Mouse (Mus musculus) thymus, postnatal 10 days (tissue): ENCODE results near the gene St3gal2.
"Not testable (repeated sequence)": the region's sequence is repeated elsewhere in the genome, so short reads cannot be mapped to it uniquely, and the experiment has no call there.

Source experiments
- DNase-seq, 2 experiments: peaks; one replicate each; pipeline ENCODE4 v3.0.0; 2021; ENCODE audit warnings: low spot score in 2 of 2

St3gal2 gene

DNA sequence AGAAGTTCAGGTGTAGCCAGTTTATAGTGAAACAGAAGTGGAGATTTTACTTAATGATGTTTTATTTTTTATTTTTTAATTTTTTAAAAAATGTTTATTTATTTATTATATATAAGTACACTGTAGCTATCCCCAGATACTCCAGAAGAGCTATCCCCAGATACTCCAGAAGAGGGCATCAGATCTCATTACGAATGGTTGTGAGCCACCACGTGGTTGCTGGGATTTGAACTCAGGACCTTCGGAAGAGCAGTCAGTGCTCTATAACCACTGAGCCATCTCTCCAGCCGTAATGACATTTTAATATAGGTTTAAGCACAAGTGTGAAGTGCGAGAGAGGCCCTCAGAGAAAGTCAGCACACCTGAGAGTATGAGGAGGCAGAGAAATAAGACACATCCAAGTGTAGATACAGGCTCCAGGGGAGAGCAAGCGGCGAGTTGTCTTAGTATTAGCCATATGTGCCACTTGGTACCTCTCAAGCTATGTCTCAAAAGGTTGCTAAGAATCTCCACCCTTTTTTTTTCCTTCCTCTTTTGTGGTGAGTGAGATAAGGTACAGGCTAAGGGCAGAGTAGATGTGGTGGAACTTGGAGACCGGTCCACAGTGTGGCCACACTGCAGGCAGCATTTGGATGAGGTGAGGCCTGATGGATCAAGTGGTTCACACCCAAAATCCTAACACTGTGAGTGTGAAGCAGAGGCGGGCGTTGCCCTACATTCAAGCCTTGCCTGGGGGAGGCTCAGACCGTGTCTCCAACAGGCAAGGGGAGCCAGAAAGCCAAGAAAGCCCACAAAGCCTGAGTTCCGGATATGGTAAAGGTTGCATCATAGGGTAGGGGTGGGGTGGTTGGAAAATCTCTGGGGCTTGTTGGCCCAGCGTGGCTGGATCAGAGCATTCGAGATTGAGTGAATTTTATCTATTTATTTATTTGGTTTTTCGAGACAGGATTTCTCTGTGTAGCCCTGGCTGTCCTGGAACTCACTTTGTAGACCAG, 7.8 kb upstream of the St3gal2 start:
- no peak for DNase-seq

DNA sequence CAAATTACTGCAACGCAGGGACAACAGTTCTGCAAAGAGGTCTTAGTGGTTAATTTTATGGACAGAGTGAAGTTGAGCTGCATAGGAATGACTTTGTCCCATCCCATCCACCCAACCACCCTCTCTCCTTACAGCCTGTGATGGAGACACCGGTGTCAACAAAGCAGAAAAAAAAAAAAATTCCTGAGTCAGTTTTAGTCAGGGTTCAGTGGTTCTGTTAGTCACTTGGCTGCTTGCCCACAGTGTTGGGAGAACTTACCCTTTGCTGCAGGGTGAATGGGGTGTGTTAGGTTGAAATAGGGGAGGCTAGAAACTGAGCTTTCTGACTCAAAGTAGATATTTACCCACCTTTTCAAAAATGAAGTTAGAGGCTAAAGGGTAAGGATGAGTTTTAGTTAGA, 2.3 kb upstream of the St3gal2 start:
- no peak for DNase-seq

DNA sequence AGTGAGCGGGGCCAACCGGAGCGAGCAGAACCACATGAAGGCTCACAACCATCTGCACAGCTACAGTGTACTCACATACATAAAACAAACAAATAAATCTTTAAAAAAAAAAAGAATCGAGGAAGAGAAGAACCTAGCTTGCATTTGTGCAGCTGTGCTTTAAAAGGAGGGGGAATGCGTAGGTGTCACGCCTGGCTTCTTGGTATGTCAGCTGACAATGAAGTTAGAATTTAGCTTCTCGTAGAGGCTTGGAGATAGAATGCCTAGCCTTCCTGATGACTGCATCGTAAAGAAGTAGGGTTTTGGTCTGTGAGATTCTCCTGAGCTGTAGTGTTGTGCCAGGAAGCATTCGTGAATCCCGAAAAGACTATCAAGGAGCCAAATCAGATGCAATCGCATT, 1.7 kb upstream of the St3gal2 start:
- no peak for DNase-seq

DNA sequence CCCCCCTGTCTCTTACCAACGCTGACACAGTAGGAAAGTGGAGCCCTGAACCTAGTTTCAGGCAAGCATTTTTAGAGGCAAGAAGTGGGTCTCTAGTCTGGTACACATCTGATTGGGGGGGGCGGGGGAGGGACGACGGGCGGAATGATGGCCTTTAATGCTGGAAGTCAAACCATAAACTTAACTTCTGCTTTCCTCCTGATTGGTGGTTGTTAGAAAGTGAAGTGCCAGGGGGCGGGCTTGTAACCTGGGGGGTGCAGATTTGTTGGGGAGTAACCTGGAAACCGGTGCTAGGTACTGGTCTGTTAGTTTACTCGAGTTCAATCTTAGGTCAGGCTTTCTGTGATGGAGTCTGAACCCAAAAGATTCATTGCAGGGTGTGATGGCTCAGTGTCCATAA, 1.3 kb upstream of the St3gal2 start:
- DNase-seq, result no peak

DNA sequence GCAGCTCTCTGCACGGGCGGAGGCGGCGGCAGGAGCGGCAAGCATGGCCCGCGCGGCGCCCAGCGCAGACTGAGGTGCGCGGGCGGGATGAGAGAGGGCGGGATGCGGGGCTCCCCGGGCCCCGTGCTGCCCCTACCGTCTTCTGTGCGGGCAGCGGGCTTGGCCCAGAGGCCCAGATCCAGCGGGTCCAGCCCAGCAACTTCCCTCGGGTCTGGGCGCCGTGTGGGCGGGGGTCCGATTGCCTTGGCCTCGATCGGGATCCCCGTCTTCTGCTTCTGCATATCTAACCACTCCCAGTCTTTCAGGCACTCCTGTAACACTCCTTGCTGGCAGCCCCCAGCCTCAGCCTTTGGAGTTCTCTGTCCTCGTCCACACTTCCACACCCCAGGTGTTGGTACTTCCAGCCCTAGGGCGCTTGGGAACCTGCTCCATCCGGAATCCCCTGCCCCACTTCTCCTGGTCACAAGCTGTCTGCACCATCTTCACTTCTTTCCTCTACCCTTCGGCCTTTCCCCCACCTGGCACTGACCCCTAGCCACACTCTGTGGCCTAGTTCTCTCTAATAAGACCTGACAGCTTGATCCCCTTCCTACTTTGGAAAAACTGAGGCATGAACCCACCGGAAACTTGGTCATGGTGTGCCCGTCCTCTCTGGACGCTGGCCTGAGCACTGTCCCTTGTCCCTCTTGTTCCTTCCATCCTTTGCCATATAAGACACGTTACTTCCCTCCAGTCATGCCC, 480 bp downstream of the St3gal2 start:
- peak in 1 of 2 experiments; percentile 42 for DNase-seq

DNA sequence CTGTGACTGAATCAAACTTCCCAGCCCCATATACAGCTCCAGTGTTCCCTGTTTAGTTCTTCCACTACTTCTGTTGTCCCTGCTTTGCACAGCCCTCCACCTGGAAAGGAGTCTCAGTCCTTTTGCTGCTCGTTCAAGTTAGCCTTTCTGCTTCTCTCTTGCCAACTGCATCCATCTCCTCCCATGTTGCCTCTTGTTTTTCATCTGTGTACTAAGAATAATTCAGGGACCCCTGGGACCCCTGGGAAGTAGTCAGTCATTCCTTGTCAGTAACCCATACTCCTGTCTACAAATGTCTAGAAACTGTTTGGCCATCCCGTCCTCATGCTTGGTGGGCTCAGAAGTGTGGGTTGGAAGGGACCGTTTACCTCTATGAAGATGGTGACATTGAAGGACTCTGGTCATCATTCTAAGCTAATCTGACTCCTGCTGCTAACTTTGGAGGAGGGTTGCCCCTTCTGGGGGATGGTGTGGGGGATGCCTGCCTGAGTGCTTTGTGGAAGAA, 1.1 kb downstream of the St3gal2 start:
- DNase-seq, result no peak

DNA sequence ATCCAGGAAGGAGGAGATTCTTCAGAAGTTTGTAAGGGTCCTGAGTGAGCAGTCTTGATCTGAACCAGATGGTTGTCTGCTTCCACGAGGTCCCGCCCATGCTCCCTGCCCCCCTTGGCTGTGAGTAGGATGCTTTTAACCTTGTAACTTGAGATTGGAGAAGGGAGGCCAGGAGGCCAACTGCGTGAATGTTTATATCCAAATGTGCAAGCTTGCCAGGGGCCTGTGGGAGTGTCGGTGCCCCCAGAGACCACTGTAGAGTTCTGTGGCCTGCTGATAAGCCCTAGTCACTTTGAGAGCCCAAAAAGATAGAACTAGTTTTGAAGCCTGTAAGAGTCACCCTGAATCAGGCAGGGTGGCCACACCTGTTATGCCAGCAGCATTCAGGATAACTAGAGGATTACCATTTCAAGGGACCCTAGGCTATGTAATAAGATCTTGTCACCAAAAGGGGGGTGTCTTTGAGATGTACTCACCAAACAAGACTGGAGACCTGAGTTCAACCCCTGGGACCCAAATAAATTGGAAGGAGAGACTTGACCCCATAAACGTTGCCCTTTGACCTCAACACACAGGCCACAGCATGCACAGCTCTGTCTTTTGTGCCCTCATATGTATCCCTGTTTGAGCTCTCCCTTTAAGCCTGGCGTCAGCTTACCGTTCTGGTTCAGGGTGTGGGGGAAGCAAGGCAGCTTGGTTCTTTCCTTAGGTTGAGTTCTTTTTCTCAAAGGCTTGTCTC, 1.9 kb downstream of the St3gal2 start:
- DNase-seq, result no peak

DNA sequence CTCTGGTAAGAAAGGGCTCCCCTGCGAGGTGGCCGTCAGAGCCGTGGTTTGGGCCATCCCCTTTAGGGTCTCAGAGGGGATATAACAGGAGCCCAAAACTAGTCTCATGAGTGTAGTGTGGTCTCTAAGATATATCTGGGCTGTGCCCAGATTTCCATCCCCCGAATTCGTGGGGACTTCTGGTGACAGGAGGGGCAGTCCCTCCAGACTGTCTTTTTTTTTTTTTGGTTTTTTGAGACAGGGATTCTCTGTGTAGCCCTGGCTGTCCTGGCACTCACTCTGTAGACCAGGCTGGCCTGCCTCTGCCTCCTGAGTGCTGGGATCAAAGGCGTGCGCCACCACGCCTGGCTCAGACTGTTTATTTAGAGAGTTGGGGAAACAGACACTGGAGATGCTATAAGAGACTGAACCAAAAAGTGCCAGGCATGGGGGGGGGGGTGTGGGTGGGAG, 6.0 kb downstream of the St3gal2 start:
- no peak for DNase-seq

DNA sequence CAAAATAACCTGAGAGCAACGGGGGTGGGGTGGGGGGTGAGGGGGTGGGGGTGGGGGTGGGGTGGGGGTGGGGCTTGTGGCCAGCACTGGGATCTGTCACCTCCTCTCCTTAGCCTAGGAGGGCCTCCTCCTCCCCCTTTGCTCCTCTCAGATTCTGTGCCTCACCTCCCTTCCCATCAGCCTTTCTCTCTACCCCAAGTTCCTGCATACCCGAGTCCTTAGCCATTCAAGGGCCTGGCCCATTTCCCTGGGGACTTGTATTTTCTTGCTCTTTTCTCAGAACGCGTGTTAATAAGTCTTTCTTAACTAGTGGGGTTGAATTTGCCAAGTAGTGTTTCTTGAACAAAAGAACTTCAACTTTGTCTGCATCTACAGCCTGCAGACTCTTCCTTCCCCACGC, 7.0 kb downstream of the St3gal2 start:
- DNase-seq, result no peak

DNA sequence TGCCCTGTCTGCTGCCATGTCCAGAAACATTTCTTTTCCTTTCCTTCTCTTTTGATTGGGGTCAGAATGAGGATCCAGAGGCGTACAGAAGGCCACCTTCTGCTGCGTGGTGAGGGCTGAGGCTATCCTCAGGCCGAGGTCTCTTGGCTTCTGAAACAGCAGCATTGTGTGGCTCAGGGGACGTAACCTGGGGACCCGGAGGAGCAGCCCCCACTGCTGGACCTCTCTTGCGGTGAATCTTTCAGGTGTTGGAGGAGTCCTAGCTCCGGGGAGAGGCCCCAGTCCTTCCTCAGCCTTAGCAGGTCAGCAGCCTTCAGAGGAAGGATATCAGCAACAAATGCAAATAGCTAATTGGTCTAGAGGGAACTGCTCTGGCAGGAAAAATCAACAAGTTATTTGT, 8.7 kb downstream of the St3gal2 start:
- DNase-seq, result no peak

DNA sequence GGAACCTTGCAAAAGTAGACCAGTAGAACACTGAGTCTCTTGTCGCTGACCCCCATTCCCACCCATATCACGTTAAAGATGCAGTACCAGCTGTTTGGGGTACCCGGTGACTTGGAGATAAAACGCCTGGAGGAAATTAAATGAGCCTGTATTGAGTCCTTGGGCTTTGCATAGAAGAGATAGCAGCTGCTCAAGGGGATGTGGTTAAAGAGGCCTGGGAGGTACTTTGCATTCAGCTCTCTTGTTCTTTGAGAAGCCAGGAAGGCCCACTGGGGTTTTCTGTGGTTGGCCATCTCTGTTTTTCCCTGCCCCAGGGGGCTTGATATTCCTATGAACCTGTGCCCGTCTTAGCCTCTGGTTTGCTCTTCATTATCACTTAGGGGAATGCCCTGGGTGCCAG, 9.3 kb downstream of the St3gal2 start:
- peak in 1 of 2 experiments; percentile 15 for DNase-seq

DNA sequence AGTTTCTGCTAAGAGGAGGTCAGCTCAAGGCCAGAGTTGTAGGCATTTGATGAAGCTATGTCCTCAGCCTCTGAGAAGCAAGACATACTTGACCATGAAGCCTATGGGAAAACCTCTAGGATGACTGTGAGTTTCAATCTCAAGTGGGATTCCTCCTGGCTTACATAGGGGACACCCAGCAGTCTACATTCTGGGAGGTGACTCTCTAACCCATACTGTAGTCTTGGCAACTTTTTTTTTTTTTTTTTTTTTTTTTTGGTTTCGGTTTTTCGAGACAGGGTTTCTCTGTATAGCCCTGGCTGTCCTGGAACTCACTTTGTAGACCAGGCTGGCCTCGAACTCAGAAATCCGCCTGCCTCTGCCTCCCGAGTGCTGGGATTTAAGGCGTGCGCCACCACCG, 9.9 kb downstream of the St3gal2 start:
- DNase-seq, result not testable (repeated sequence)

DNA sequence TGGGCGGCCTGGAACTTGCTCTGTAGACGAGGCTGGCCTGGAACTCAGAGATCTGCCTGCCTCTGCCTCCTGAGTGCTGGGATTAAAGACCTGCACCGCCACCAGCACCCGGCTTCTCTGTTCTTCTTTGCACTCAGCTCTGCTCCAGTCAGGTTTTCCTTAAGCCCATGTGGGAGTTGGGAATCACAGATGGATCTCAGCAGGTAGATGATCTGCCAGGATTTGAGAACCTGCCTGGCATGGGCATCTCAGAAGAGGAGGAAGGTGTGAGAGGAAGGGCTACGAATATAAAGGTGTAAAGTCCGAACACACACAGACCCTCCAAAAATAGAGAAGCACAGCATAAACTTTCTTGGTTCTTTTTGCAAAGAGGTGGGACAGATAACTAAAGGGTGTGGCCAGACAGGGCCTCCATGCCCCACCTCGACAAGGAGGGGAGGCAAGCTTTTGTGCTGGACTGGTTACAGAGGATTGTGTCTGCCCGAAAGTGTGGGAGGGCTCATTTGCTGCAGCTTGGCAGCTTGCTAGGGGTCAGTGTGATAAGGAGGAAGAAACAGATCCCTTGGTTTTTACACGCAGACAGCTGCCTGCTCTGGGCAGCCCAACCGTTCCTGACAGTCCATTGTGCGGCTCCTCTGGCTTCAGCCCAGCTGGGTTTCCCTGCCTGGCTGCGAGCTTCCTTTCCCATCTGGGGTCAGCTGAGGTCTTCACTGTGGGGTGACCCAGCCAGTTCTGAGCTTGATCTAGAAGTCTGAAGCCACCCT, 11.6 kb downstream of the St3gal2 start:
- DNase-seq, result no peak

DNA sequence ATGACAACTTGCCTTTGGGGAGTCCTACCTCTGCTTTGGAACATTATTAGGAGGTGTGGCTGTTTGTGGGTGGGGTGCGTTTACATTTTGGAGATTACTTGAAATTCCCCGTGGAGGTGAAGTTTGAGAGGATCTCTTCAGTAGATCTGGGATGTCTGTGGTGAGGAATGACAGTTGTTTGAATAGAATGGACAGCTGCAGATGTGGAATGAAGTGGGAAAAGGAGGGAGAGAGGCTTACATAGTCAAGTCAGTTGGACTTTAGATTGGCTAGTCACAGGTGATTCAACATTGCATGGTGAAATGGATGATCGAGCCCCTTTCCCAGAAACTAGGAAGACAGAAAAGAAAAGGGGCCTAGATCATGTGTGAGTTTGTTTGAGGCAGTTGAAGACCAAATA, 12.7 kb downstream of the St3gal2 start:
- DNase-seq, result no peak

DNA sequence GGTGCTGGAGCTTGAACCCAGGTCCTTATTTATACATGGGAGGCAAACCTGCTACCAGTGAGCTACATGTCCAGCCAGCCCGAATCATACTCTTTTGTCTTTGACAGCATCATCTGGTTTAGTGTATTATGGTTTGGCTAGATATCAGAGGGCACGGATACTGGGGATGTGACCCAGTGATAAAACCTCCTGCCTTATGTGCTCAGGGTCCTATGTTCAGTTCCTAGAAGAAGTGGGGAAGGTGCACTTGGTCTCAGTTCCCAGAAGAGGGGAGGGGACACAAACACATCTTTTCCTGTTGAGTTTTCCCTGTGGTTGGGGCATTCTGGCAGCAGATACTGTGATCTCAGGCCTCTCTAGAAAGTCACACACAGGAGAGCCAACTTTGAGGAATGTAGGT, 13.6 kb downstream of the St3gal2 start:
- DNase-seq, result no peak

DNA sequence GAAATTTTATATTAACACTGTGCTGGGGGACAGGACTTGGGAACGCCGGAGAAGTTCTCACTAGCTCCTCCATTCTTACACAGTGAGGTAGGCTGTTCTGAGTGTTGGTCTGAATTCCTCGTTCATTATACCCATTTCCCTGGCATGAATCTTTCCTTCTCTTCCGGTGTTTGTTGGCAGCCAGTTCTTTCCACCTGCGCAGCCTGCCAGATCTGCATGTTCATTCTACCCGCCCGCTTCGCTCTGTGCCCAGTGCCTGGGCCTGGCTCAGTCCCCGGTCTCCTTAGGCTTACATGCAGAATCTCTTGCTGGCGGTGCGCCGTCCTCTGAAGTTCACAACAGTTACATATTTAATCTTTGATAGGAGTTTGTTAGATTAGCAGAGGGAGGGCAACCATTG, 16.5 kb downstream of the St3gal2 start:
- no peak for DNase-seq

DNA sequence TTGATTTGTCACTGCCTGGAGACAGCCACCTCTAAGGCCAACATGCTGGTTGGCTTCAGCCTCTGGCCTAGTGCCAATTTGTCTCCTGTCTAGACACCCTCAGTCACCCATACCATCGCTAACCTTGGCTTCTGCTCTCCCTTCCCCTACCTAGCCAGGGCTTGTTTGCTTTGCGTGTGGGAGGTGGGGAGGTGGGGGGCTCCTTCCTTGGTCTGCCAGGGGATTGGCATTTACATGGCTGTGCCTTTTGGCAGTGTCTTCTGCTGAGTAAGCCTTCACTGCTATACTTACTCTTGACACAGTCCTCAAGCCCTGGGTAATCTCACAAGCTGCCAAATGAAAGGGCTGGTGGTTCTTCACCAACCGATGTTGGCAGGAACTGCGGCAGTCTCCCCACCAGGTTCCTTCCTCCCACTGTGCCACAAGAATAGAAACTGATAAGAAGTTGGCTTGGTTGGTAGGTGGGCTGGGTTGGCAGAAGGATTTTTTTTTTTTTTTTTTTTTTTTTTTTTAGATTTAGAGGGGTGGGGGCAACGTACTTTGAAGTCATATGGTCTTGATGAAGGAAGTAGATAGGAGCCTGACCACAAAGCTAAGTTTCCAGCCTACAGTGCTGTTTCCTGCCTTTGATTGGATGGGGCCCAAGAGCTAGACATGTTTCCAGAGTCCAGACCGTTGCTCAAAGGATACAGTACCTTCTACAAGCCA, 19.3 kb downstream of the St3gal2 start:
- DNase-seq, result peak; percentile 58 to 62

DNA sequence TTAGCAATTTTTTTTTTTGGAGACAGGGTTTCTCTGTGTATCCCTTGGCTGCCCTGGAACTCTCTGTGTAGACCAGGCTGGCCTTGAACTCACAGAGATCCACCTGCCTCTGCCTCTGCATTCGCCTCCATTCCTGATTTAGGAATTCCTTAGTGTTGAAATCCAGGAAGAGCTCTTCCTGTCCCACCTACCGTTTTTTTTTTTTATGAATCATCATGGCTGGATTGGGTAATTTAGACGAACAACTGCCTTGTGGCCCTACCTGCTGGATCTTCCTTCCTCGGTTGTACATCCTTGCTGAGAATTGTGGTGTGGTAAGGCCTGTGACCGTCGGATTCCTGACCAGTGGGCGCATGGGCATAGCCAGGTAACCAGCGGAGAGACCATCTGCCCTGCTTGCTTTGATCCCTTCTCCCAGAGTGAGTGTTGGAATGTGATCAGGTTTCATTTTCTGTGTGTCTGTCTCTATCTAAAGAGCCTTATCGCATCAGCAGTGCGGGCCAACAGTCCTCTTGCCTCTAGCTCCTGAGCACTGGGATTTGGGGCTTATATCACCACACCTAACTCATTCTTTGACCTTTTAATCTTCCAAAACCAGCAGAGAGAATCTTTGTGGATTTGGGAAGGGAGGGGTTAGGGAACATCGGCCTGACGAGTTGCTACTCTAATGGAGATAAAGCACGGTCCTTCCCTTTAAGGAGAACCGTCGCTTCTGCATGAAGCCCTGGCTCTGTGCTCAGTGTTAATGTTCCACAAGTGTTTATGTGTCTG, 21.1 kb downstream of the St3gal2 start:
- no peak for DNase-seq

DNA sequence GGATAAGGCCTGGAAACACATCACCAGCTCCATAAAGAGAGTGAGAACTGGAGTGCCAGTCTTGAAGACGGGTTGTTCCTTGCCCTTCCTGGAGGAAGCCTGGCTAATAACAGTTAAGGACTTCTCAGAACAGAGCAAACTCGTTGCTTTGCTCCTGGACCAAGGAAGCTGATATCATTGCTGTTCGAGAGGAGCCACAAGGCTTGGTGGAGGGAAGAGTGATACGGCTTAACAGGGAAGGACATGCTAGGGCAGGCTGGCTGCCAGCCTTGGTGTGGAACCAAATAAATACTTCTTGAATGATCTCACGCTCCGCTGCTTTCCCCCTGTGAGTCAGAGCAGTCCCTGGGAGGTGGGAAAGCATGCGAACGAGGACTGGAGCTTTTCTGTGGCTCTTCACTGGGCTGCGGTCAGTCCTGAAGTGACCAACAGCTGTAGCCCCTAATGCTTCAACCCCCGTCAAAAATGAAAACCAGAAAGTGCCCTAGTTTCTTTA, 21.8 kb downstream of the St3gal2 start:
- no peak for DNase-seq
